Mouse (Mus musculus): ENCODE measurements around the gene Gabarapl1. TPM values are rescaled to one million over a fixed set of nuclear protein-coding genes. Genes with fewer than 3 reads are reported as not detected.

Gabarapl1 gene
- polyA plus RNA-seq, 1 experiment from 2014 or later: 185 TPM

- Histone ChIP-seq H3K9me3 (no peaks in the 10 kb centered on the region), H3K4me1 (replicated peaks) (0 out of 2 replicates have a peak, but pooled peaks cover 3% of the 10 kb centered on the region), H3K27me3 (no peaks in the 10 kb centered on the region), H3K4me3 (no peak overlapping the region), H3K27ac (replicated peaks) (no peak overlapping the region), H3K4me2 (no peak overlapping the region), H3K36me3 (no peaks in the 10 kb centered on the region), H3K9ac (no peak overlapping the region)
- 90% methylated on average over 3 of the region's 3 CpGs for WGBS
- no peak for ATAC-seq (ENCODE audit: low read depth)
Observed at GRCm38 (mm10) chr6:129515068-129515467, 17.9 kb upstream of the Gabarapl1 start.

- Histone ChIP-seq H3K36me3 (no peaks in the 10 kb centered on the region), H3K4me2 (no peak overlapping the region), H3K9me3 (no peaks in the 10 kb centered on the region), H3K4me3 (no peak overlapping the region), H3K27me3 (no peaks in the 10 kb centered on the region), H3K4me1 (replicated peaks) (0 out of 2 replicates have a peak, but pooled peaks cover 3% of the 10 kb centered on the region), H3K27ac (replicated peaks) (no peak overlapping the region), H3K9ac (no peak overlapping the region)
- no peak for ATAC-seq (ENCODE audit: low read depth)
- WGBS: 93% methylated on average over 10 of the region's 10 CpGs
Observed at GRCm38 (mm10) chr6:129516388-129516787, 16.6 kb upstream of the Gabarapl1 start.

- H3K4me1 ChIP-seq (replicated peaks): 0 out of 2 replicates have a peak, but pooled peaks cover 3% of the 10 kb centered on the region
- WGBS: 50% methylated on average over 2 of the region's 2 CpGs
- H3K27me3 ChIP-seq: no peaks in the 10 kb centered on the region
- H3K36me3 ChIP-seq: no peaks in the 10 kb centered on the region
- H3K9me3 ChIP-seq: no peaks in the 10 kb centered on the region
- no peak overlapping the region for H3K4me2 ChIP-seq
- no peak overlapping the region for H3K4me3 ChIP-seq
- H3K27ac ChIP-seq (replicated peaks): no peak overlapping the region
- ATAC-seq (ENCODE audit: low read depth): peak; percentile 88
- H3K9ac ChIP-seq: no peak overlapping the region
Observed at GRCm38 (mm10) chr6:129517752-129518408, 15.1 kb upstream of the Gabarapl1 start.

GRCm38 (mm10) chr6:129526069-129526468 lies 6.9 kb upstream of the Gabarapl1 start:
- Histone ChIP-seq H3K4me3 (no peak overlapping the region), H3K9ac (no peak overlapping the region), H3K36me3 (no peaks in the 10 kb centered on the region), H3K9me3 (no peaks in the 10 kb centered on the region), H3K27me3 (no peaks in the 10 kb centered on the region), H3K27ac (replicated peaks) (no peak overlapping the region), H3K4me2 (no peak overlapping the region), H3K4me1 (replicated peaks) (no peaks in the 10 kb centered on the region)
- ATAC-seq (ENCODE audit: low read depth): no peak

- H3K4me3 ChIP-seq: no peak overlapping the region
- H3K4me1 ChIP-seq (replicated peaks): peaks cover 4% of the 10 kb centered on the region; the same call in 1 of the 2 replicates
- H3K36me3 ChIP-seq: no peaks in the 10 kb centered on the region
- H3K27ac ChIP-seq (replicated peaks): no peak overlapping the region
- H3K27me3 ChIP-seq: no peaks in the 10 kb centered on the region
- H3K4me2 ChIP-seq: no peak overlapping the region
- WGBS: 93% methylated on average over 2 of the region's 2 CpGs
- no peaks in the 10 kb centered on the region for H3K9me3 ChIP-seq
- no peak for ATAC-seq (ENCODE audit: low read depth)
- H3K9ac ChIP-seq: no peak overlapping the region
Observed at GRCm38 (mm10) chr6:129527416-129527815, 5.5 kb upstream of the Gabarapl1 start.

- Histone ChIP-seq H3K27me3 (no peaks in the 10 kb centered on the region), H3K9ac (no peak overlapping the region), H3K4me3 (no peak overlapping the region), H3K27ac (replicated peaks) (no peak overlapping the region), H3K36me3 (no peaks in the 10 kb centered on the region), H3K4me1 (replicated peaks) (peaks cover 11% of the 10 kb centered on the region), H3K4me2 (no peak overlapping the region), H3K9me3 (no peaks in the 10 kb centered on the region)
- 77% methylated on average over 1 of the region's 1 CpGs for WGBS
- ATAC-seq (ENCODE audit: low read depth): no peak
Observed at GRCm38 (mm10) chr6:129529605-129530004, 3.4 kb upstream of the Gabarapl1 start.

- Histone ChIP-seq H3K36me3 (no peaks in the 10 kb centered on the region), H3K9ac (no peak overlapping the region), H3K27ac (replicated peaks) (no peak overlapping the region), H3K4me2 (no peak overlapping the region), H3K4me1 (replicated peaks) (peaks cover 17% of the 10 kb centered on the region), H3K4me3 (no peak overlapping the region), H3K27me3 (no peaks in the 10 kb centered on the region), H3K9me3 (no peaks in the 10 kb centered on the region)
- ATAC-seq (ENCODE audit: low read depth): no peak
Observed at GRCm38 (mm10) chr6:129530261-129530660, 2.7 kb upstream of the Gabarapl1 start.

GRCm38 (mm10) chr6:129532556-129532941 lies 411 bp upstream of the Gabarapl1 start:
- Histone ChIP-seq H3K9ac (peak overlapping the region; percentile 91), H3K4me3 (peak overlapping the region; percentile 76), H3K36me3 (peaks cover 4% of the 10 kb centered on the region), H3K4me2 (peak overlapping the region; percentile 63), H3K4me1 (replicated peaks) (peaks cover 36% of the 10 kb centered on the region), H3K9me3 (no peaks in the 10 kb centered on the region), H3K27ac (replicated peaks) (peak overlapping the region; percentile 89), H3K27me3 (no peaks in the 10 kb centered on the region)
- WGBS: 36% methylated on average over 7 of the region's 7 CpGs
- peak; percentile 40; the same call in 1 of the 2 replicates for ATAC-seq (ENCODE audit: low read depth)

- no peaks in the 10 kb centered on the region for H3K27me3 ChIP-seq
- H3K9ac ChIP-seq: peak overlapping the region; percentile 91
- peak overlapping the region; percentile 76 for H3K4me3 ChIP-seq
- peaks cover 19% of the 10 kb centered on the region for H3K36me3 ChIP-seq
- peak overlapping the region; percentile 63 for H3K4me2 ChIP-seq
- no peaks in the 10 kb centered on the region for H3K9me3 ChIP-seq
- peaks cover 36% of the 10 kb centered on the region for H3K4me1 ChIP-seq (replicated peaks)
- H3K27ac ChIP-seq (replicated peaks): peak overlapping the region; percentile 89
- WGBS: 13% methylated on average over 9 of the region's 9 CpGs
- peak; percentile 59 for ATAC-seq (ENCODE audit: low read depth)
Observed at GRCm38 (mm10) chr6:129534057-129534456, 1.1 kb downstream of the Gabarapl1 start.

- Histone ChIP-seq H3K4me2 (peak overlapping the region; percentile 63), H3K9ac (peak overlapping the region; percentile 91), H3K27ac (replicated peaks) (peak overlapping the region; percentile 89; the same call in 1 of the 2 replicates), H3K4me1 (replicated peaks) (peaks cover 36% of the 10 kb centered on the region), H3K4me3 (peak overlapping the region; percentile 76), H3K36me3 (peaks cover 25% of the 10 kb centered on the region), H3K27me3 (no peaks in the 10 kb centered on the region), H3K9me3 (no peaks in the 10 kb centered on the region)
- WGBS: 47% methylated on average over 4 of the region's 4 CpGs
- ATAC-seq (ENCODE audit: low read depth): 0 out of 2 replicates have a peak, but pooled peaks have one; percentile 16
Observed at GRCm38 (mm10) chr6:129534627-129535190, 1.7 kb downstream of the Gabarapl1 start.

- WGBS: 85% methylated on average over 4 of the region's 4 CpGs
- H3K4me3 ChIP-seq: peak overlapping the region; percentile 76
- peak overlapping the region; percentile 91; the same call in 1 of the 2 replicates for H3K9ac ChIP-seq
- peaks cover 36% of the 10 kb centered on the region for H3K4me1 ChIP-seq (replicated peaks)
- peak overlapping the region; percentile 63 for H3K4me2 ChIP-seq
- no peak for ATAC-seq (ENCODE audit: low read depth)
- no peaks in the 10 kb centered on the region for H3K27me3 ChIP-seq
- H3K9me3 ChIP-seq: no peaks in the 10 kb centered on the region
- no peak overlapping the region for H3K27ac ChIP-seq (replicated peaks)
- H3K36me3 ChIP-seq: peaks cover 35% of the 10 kb centered on the region
Observed at GRCm38 (mm10) chr6:129535723-129536122, 2.8 kb downstream of the Gabarapl1 start.

GRCm38 (mm10) chr6:129538555-129538954 lies 5.6 kb downstream of the Gabarapl1 start:
- Histone ChIP-seq H3K27me3 (no peaks in the 10 kb centered on the region), H3K9ac (no peak overlapping the region), H3K4me2 (no peak overlapping the region), H3K27ac (replicated peaks) (no peak overlapping the region), H3K4me3 (no peak overlapping the region), H3K9me3 (no peaks in the 10 kb centered on the region), H3K36me3 (peaks cover 55% of the 10 kb centered on the region), H3K4me1 (replicated peaks) (peaks cover 37% of the 10 kb centered on the region)
- WGBS: 91% methylated on average over 6 of the region's 6 CpGs
- ATAC-seq (ENCODE audit: low read depth): no peak

Data from neural tube, embryonic 13.5 days (tissue).